Mouse (Mus musculus): Measurements from ENCODE around the gene Urb1. TPM values are rescaled to one million over a fixed set of nuclear protein-coding genes. Genes with fewer than 3 reads are reported as not detected.

The Urb1 gene
- polyA plus RNA-seq, 1 experiment from 2014 or later, result 8.5 TPM

DNA sequence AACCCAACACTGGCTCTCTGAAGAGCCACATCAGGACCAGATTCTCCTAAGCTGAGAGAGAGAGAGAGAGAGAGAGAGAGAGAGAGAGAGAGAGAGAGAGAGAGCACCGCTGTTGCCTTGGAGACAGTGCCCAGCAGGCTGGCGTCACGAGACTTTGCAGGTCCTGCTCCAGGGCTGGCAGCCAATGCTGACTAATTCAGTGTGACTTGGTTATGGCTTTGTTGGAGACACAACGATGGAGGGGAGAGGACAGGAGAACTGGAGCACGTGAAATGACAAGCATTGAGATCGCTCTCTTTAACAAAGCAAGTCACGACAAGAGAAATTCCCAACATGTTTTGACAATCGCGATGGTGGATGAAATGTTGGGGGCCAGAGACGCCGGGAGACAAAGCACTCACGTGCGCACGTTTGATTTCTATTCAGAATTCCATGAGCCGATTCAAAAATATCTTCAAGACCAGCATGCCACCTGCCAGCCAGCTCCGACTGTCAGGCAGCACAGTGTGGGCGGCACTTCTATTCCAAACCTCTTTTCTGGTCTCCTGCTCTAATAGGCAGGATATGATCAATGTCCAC is 100.4 kb downstream of the Urb1 start:
- WGBS, result 46% methylated on average over 17 of the region's 17 CpGs

GRCm38 (mm10) chr16:90706279-90706678 is 103.9 kb downstream of the Urb1 start:
- H3K4me2 ChIP-seq (replicated peaks; ENCODE audit: low read depth, low read length), result no peak overlapping the region
- no peaks in the 10 kb centered on the region for H3K27me3 ChIP-seq (ENCODE audit: insufficient read depth, low read length)
- H3K4me3 ChIP-seq (ENCODE audit: low read length), result no peak overlapping the region
- ATAC-seq (ENCODE audit: low FRiP score, low TSS enrichment), result no peak
- no peaks in the 10 kb centered on the region for H3K36me3 ChIP-seq (ENCODE audit: insufficient read depth, low read length)
- no peak overlapping the region for H3K9ac ChIP-seq (replicated peaks; ENCODE audit: low read length)
- no peak overlapping the region for H3K27ac ChIP-seq (ENCODE audit: low read length)
- H3K4me1 ChIP-seq (ENCODE audit: insufficient read depth, low read length), result peaks cover 21% of the 10 kb centered on the region
- H3K9me3 ChIP-seq (ENCODE audit: low read length), result no peaks in the 10 kb centered on the region
- 12% methylated on average over 3 of the region's 3 CpGs for WGBS

More for the DNA sequence above, 100.4 kb downstream of the Urb1 start:
- Histone ChIP-seq H3K9me3 (ENCODE audit: low read length) (no peaks in the 10 kb centered on the region), H3K4me1 (ENCODE audit: insufficient read depth, low read length) (peaks cover 17% of the 10 kb centered on the region; the same call in 1 of the 2 replicates), H3K4me3 (ENCODE audit: low read length) (no peak overlapping the region), H3K36me3 (ENCODE audit: insufficient read depth, low read length) (no peaks in the 10 kb centered on the region), H3K27ac (ENCODE audit: low read length) (no peak overlapping the region), H3K9ac (replicated peaks; ENCODE audit: low read length) (no peak overlapping the region), H3K27me3 (ENCODE audit: insufficient read depth, low read length) (no peaks in the 10 kb centered on the region), H3K4me2 (replicated peaks; ENCODE audit: low read depth, low read length) (no peak overlapping the region; the same call in 1 of the 2 replicates)
- no peak for ATAC-seq (ENCODE audit: low FRiP score, low TSS enrichment)

DNA sequence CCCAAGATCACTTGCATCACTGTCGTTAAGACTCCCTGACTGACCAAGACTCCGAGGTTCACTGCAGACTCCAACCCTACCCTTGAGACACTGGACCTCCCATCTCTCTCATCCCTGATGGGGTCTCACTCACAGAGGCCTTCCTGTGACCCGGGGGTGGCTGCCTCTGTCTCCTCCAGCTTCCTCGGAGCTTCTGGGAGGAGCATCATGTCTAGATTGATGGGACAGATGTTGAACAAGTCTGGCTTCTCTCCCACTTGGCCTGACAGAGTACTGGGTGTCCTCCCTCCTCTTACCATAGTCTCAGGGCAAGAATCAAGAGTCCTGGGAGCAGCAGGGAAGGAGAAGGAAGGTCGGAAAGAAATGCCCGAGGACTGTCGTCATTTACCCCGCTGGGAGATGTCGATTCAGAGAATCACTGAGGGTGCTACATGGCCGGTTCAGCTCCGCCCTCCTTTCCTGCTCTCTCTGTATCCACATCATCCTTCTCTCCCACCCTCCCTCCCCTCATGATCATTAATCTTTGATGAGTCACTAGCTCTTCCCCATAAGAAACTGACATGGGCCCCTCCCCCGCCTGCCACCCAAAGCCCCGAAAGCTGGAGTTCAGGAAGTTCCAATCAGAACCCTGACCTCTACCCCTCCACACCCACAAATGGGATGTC is 105.9 kb downstream of the Urb1 start:
- Histone ChIP-seq H3K36me3 (ENCODE audit: insufficient read depth, low read length) (no peaks in the 10 kb centered on the region), H3K27me3 (ENCODE audit: insufficient read depth, low read length) (no peaks in the 10 kb centered on the region), H3K4me1 (ENCODE audit: insufficient read depth, low read length) (peaks cover 19% of the 10 kb centered on the region), H3K27ac (ENCODE audit: low read length) (no peak overlapping the region), H3K9ac (replicated peaks; ENCODE audit: low read length) (no peak overlapping the region), H3K4me2 (replicated peaks; ENCODE audit: low read depth, low read length) (no peak overlapping the region), H3K9me3 (ENCODE audit: low read length) (no peaks in the 10 kb centered on the region), H3K4me3 (ENCODE audit: low read length) (no peak overlapping the region)
- 25% methylated on average over 13 of the region's 13 CpGs for WGBS
- ATAC-seq (ENCODE audit: low FRiP score, low TSS enrichment), result peak; percentile 64

DNA sequence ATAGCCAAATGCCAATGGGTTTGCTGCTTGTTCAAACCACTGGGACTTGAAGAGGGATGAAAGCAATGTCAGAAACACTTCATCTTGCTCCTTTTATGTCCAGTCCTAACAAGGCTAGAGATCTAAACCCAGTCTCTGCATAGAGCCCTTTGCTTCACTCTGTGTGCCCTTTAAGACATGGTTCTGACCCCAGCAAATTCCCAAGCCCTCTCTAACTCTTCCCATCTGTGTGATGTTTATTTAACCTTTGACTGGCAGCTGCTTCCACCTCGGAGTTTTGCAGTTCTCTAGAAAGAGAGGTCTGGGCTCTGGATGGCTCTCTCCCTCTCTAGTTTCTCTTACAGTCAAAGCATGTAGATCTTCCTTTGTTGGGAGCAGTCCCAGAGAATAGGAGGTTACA is 106.6 kb downstream of the Urb1 start:
- Histone ChIP-seq H3K27ac (ENCODE audit: low read length) (no peak overlapping the region), H3K36me3 (ENCODE audit: insufficient read depth, low read length) (no peaks in the 10 kb centered on the region), H3K4me3 (ENCODE audit: low read length) (no peak overlapping the region), H3K4me1 (ENCODE audit: insufficient read depth, low read length) (peaks cover 19% of the 10 kb centered on the region), H3K9ac (replicated peaks; ENCODE audit: low read length) (no peak overlapping the region), H3K4me2 (replicated peaks; ENCODE audit: low read depth, low read length) (no peak overlapping the region), H3K27me3 (ENCODE audit: insufficient read depth, low read length) (no peaks in the 10 kb centered on the region), H3K9me3 (ENCODE audit: low read length) (no peaks in the 10 kb centered on the region)
- 0 out of 2 replicates have a peak, but pooled peaks have one; percentile 33 for ATAC-seq (ENCODE audit: low FRiP score, low TSS enrichment)
- WGBS, result 0% methylated on average over 1 of the region's 1 CpGs

DNA sequence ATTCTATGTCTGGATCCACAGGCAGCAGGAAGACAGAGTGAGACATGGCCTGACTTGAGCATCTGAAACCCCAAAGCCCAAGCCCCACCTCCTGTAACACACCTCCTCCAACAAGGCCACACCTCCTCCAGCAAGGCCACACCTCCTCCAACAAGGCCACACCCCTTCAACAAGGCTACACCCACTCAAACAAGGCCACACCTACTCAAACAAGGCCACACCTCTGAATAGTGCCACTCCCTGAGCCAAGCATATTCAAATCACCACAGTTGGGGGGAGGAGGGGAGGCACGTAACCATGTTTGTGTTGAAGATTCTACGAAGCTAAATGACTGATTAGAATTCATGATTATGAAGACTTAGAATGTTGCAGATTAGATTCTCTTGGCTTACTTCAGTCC is 108.7 kb downstream of the Urb1 start:
- WGBS, result 97% methylated on average over 2 of the region's 2 CpGs
- ATAC-seq (ENCODE audit: low FRiP score, low TSS enrichment), result no peak

More for the DNA sequence above, 108.7 kb downstream of the Urb1 start:
- Histone ChIP-seq H3K9me3 (ENCODE audit: low read length) (no peaks in the 10 kb centered on the region), H3K27ac (ENCODE audit: low read length) (no peak overlapping the region), H3K27me3 (ENCODE audit: insufficient read depth, low read length) (no peaks in the 10 kb centered on the region), H3K36me3 (ENCODE audit: insufficient read depth, low read length) (no peaks in the 10 kb centered on the region), H3K4me1 (ENCODE audit: insufficient read depth, low read length) (peaks cover 19% of the 10 kb centered on the region), H3K4me2 (replicated peaks; ENCODE audit: low read depth, low read length) (no peak overlapping the region), H3K4me3 (ENCODE audit: low read length) (no peak overlapping the region), H3K9ac (replicated peaks; ENCODE audit: low read length) (no peak overlapping the region)

Other genes starting within 250 kb of the Urb1 start
- 63.0 and 64.9 TPM in 2 replicates for gene Mis18a, start 83.0 kb downstream of the Urb1 start, polyA plus RNA-seq (2015; fragmentation: Nextera tagmentation; extraction: Ambion mirVana)
- gene Mrap, start 72.2 kb downstream of the Urb1 start, polyA plus RNA-seq (2015; fragmentation: Nextera tagmentation; extraction: Ambion mirVana), result 5.2 and 9.3 TPM in 2 replicates
- 0.64 and 0.82 TPM in 2 replicates for gene Eva1c, start 16.3 kb upstream of the Urb1 start, polyA plus RNA-seq (2015; fragmentation: Nextera tagmentation; extraction: Ambion mirVana)
- 43.0 and 44.0 TPM in 2 replicates for gene Cfap298, start 124.7 kb upstream of the Urb1 start, polyA plus RNA-seq (2015; fragmentation: Nextera tagmentation; extraction: Ambion mirVana)
- 12.3 and 17.0 TPM in 2 replicates for gene Synj1, start 200.9 kb upstream of the Urb1 start, polyA plus RNA-seq (2015; fragmentation: Nextera tagmentation; extraction: Ambion mirVana)
- 51.4 and 54.5 TPM in 2 replicates for gene Paxbp1, start 234.1 kb upstream of the Urb1 start, polyA plus RNA-seq (2015; fragmentation: Nextera tagmentation; extraction: Ambion mirVana)

Measured in kidney, embryonic 16.5 days (tissue).